Mouse (Mus musculus): ENCODE measurements around the gene A230050P20Rik.

DNA sequence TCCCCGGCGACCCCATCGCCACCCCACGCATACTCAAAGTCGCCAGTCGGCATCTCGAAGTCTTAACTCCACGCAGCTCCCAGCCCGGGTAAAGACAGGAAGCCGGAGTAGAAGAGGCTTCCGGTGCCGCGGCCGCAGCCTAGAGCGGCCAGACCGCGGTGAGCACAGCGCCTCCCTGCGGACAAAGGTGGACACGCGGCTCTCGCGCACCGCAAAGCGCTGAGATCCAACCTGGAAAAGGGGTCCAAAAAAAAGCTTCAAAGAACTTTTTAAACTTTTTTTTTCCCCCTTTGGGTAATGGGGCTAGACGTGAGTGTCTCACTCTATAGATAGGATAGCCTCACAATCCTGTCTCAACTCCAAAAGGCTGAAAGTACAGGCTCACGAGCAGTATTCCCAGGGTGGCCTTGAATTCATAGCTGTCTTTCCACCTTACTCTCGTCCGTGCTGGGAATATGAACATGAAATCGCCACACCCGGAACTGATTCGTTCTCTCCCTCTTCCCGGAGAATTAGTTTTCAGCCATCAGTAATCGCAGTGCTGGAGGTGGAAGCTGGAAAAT lies 30.1 kb downstream of the A230050P20Rik start, which contains the start of gene Eif3g:
- TF ChIP-seq MYOG (IDR thresholded peaks at IDR 0.05; ENCODE audit: control insufficient read depth in 1 of 3, insufficient read depth in 1 of 3, insufficient read length in 2 of 3, low read depth in 2 of 3) (peak in 2 of 3 experiments; percentile 12 to 22), MYOD1 (IDR thresholded peaks at IDR 0.05; ENCODE audit: control insufficient read depth in 1 of 3, insufficient read length in 2 of 3, low read depth in 2 of 3) (no peak), USF1 (IDR thresholded peaks at IDR 0.05; ENCODE audit: low read depth) (no peak), E2F4 (IDR thresholded peaks at IDR 0.05; ENCODE audit: insufficient read depth) (no peak), POLR2A (IDR thresholded peaks at IDR 0.05; ENCODE audit: insufficient read length, low read depth) (peak; percentile 71)
